Mouse (Mus musculus) forebrain, embryonic 14.5 days (tissue): ENCODE data around the gene Atg2a. TPM values are rescaled to one million over a fixed set of nuclear protein-coding genes. Genes with fewer than 3 reads are reported as not detected.

Experiments
- ATAC-seq: fragments of 200-750 bp; cut with Nextera tagmentation; 2 replicates; pipeline ENCODE4 v1.8.0; 2017; ENCODE audit warnings: mild to moderate bottlenecking, moderate library complexity
- DNase-seq: peaks from one replicate; pipeline ENCODE4 v3.0.0-alpha.2; 2015; ENCODE audit warnings: low spot score
- H3K27ac ChIP-seq: fragments of 300-500 bp; sonication (generic); 2 replicates; pipeline ENCODE4 v1.5.1; 2014; ENCODE audit warnings: low read depth, mild to moderate bottlenecking, control low read depth, low read length, moderate library complexity
- H3K27me3 ChIP-seq: fragments of 300-500 bp; sonication (generic); replicated peaks from 2 replicates; pipeline ENCODE4 v1.6.1; 2014; ENCODE audit warnings: low read length, control low read depth, mixed read lengths; ENCODE audit not compliant: control insufficient read depth, insufficient read depth
- H3K36me3 ChIP-seq: fragments of 300-500 bp; sonication (generic); 2 replicates; pipeline ENCODE4 v1.6.1; 2014; ENCODE audit warnings: low read length, control low read depth; ENCODE audit not compliant: control insufficient read depth, insufficient read depth
- H3K4me1 ChIP-seq: fragments of 300-500 bp; sonication (generic); 2 replicates; pipeline ENCODE4 v1.6.1; 2014; ENCODE audit warnings: antibody characterized with exemption, low read length, control low read depth; ENCODE audit not compliant: control insufficient read depth, insufficient read depth
- H3K4me2 ChIP-seq: fragments of 300-500 bp; sonication (generic); 2 replicates; pipeline ENCODE4 v1.6.1; 2014; ENCODE audit warnings: mild to moderate bottlenecking, control low read depth, low read length
- H3K4me3 ChIP-seq: fragments of 300-500 bp; sonication (generic); 2 replicates; pipeline ENCODE4 v1.5.1; 2014; ENCODE audit warnings: low read depth, low read length, control low read depth
- H3K9ac ChIP-seq: fragments of 300-500 bp; sonication (generic); 2 replicates; pipeline ENCODE4 v1.6.1; 2014; ENCODE audit warnings: mild to moderate bottlenecking, low read length, control low read depth, moderate library complexity
- H3K9me3 ChIP-seq: fragments of 300-500 bp; sonication (generic); replicated peaks from 2 replicates; pipeline ENCODE4 v1.6.1; 2016; ENCODE audit warnings: low read length, control low read depth, mixed read lengths; ENCODE audit not compliant: control insufficient read depth
- WGBS: fragments of 180-500 bp; shearing (Covaris S2); extraction: QIAGEN DNeasy Blood & Tissue Kit; methylation state at CpG from one replicate; pipeline ENCODE4 v1.1.7; 2014; 5-methylcytosine and 5-hydroxymethylcytosine counted together
- polyA plus RNA-seq: library from polyadenylated mRNA; unstranded; fragments of >200 nt; fragmentation: Nextera tagmentation; extraction: Ambion mirVana; gene quantifications from 2 replicates; pipeline ENCODE4 v1.2.1, GENCODE M21; 2014

The Atg2a gene
- polyA plus RNA-seq: 7.9 and 9.6 TPM in 2 replicates

GRCm38 (mm10) chr19:6241274-6242107 is at the start of gene Atg2a:
Gene Atg2a (plus strand): TSS chr19:6241668.
- H3K4me1 ChIP-seq: peaks cover 7% of the 10 kb centered on the region
- peak within 1 kb of the TSS; percentile 65; the same call in 1 of the 2 replicates for H3K27ac ChIP-seq
- DNase-seq (peak; percentile 100), ATAC-seq (peak; percentile 94)
- H3K4me2 ChIP-seq: peak within 1 kb of the TSS; percentile 88
- H3K4me3 ChIP-seq: peak within 1 kb of the TSS; percentile 87
- H3K36me3 ChIP-seq: peaks cover 8% of the 10 kb centered on the region
- H3K9ac ChIP-seq: peak within 1 kb of the TSS; percentile 89
- under 1% methylated on average over 55 of the region's 55 CpGs for WGBS
- no peaks in the 10 kb centered on the region for H3K27me3 ChIP-seq
- no peaks in the 10 kb centered on the region for H3K9me3 ChIP-seq

- 72% methylated on average over 2 of the region's 2 CpGs for WGBS
- no peaks in the 10 kb centered on the region for H3K4me1 ChIP-seq
- H3K4me2 ChIP-seq: no peak overlapping the region
- DNase-seq: no peak
- H3K9ac ChIP-seq: no peak overlapping the region
- no peaks in the 10 kb centered on the region for H3K27me3 ChIP-seq
- no peaks in the 10 kb centered on the region for H3K9me3 ChIP-seq
- H3K36me3 ChIP-seq: no peaks in the 10 kb centered on the region
- no peak overlapping the region for H3K4me3 ChIP-seq
- no peak for ATAC-seq
- H3K27ac ChIP-seq: no peak overlapping the region
Observed at GRCm38 (mm10) chr19:6204265-6204664, 37.2 kb upstream of the Atg2a start.

GRCm38 (mm10) chr19:6206716-6207115 is 34.8 kb upstream of the Atg2a start:
- Histone ChIP-seq H3K36me3 (no peaks in the 10 kb centered on the region), H3K27ac (no peak overlapping the region), H3K27me3 (no peaks in the 10 kb centered on the region), H3K4me1 (no peaks in the 10 kb centered on the region), H3K9me3 (no peaks in the 10 kb centered on the region), H3K9ac (no peak overlapping the region), H3K4me2 (no peak overlapping the region), H3K4me3 (no peak overlapping the region)
- ATAC-seq (no peak), DNase-seq (no peak)
- WGBS: 68% methylated on average over 5 of the region's 5 CpGs

GRCm38 (mm10) chr19:6216046-6216705 is 25.3 kb upstream of the Atg2a start:
- DNase-seq: no peak
- Histone ChIP-seq H3K27ac (no peak overlapping the region), H3K36me3 (no peaks in the 10 kb centered on the region), H3K4me1 (no peaks in the 10 kb centered on the region), H3K4me2 (no peak overlapping the region), H3K9ac (no peak overlapping the region), H3K27me3 (no peaks in the 10 kb centered on the region), H3K9me3 (no peaks in the 10 kb centered on the region), H3K4me3 (no peak overlapping the region)
- no peak for ATAC-seq
- 84% methylated on average over 6 of the region's 6 CpGs for WGBS

- no peak overlapping the region for H3K9ac ChIP-seq
- WGBS: 66% methylated on average over 6 of the region's 6 CpGs
- no peak overlapping the region for H3K4me2 ChIP-seq
- DNase-seq (no peak), ATAC-seq (no peak)
- no peaks in the 10 kb centered on the region for H3K36me3 ChIP-seq
- H3K9me3 ChIP-seq: no peaks in the 10 kb centered on the region
- H3K27me3 ChIP-seq: no peaks in the 10 kb centered on the region
- H3K4me3 ChIP-seq: no peak overlapping the region
- no peak overlapping the region for H3K27ac ChIP-seq
- no peaks in the 10 kb centered on the region for H3K4me1 ChIP-seq
Observed at GRCm38 (mm10) chr19:6218606-6219005, 22.9 kb upstream of the Atg2a start.

GRCm38 (mm10) chr19:6226135-6226534 is 15.3 kb upstream of the Atg2a start, which contains the start of gene Gpha2:
Gene Gpha2 (plus strand): TSS chr19:6226380.
- Histone ChIP-seq H3K9me3 (no peaks in the 10 kb centered on the region), H3K36me3 (peaks cover 49% of the 10 kb centered on the region), H3K4me1 (no peaks in the 10 kb centered on the region), H3K27ac (no peak within 1 kb of the TSS), H3K4me3 (no peak within 1 kb of the TSS), H3K9ac (no peak within 1 kb of the TSS), H3K4me2 (no peak within 1 kb of the TSS), H3K27me3 (no peaks in the 10 kb centered on the region)
- DNase-seq (no peak), ATAC-seq (no peak)
- WGBS: 13% methylated on average over 2 of the region's 2 CpGs

- Histone ChIP-seq H3K36me3 (peaks cover 55% of the 10 kb centered on the region), H3K9me3 (no peaks in the 10 kb centered on the region), H3K4me3 (no peak overlapping the region), H3K27me3 (no peaks in the 10 kb centered on the region), H3K4me2 (no peak overlapping the region), H3K4me1 (no peaks in the 10 kb centered on the region), H3K9ac (no peak overlapping the region), H3K27ac (no peak overlapping the region)
- no peak for ATAC-seq
- no peak for DNase-seq
- 90% methylated on average over 14 of the region's 14 CpGs for WGBS
Observed at GRCm38 (mm10) chr19:6226763-6227162, 14.7 kb upstream of the Atg2a start.

GRCm38 (mm10) chr19:6227864-6228263 is 13.6 kb upstream of the Atg2a start:
- Histone ChIP-seq H3K36me3 (peaks cover 66% of the 10 kb centered on the region), H3K4me3 (no peak overlapping the region), H3K9me3 (no peaks in the 10 kb centered on the region), H3K27ac (no peak overlapping the region), H3K9ac (no peak overlapping the region), H3K27me3 (no peaks in the 10 kb centered on the region), H3K4me2 (no peak overlapping the region), H3K4me1 (no peaks in the 10 kb centered on the region)
- 81% methylated on average over 4 of the region's 4 CpGs for WGBS
- DNase-seq (no peak), ATAC-seq (no peak)

GRCm38 (mm10) chr19:6230411-6230810 is 11.1 kb upstream of the Atg2a start:
- Histone ChIP-seq H3K9me3 (no peaks in the 10 kb centered on the region), H3K9ac (no peak overlapping the region), H3K27me3 (no peaks in the 10 kb centered on the region), H3K27ac (no peak overlapping the region), H3K4me1 (peaks cover 6% of the 10 kb centered on the region; the same call in 1 of the 2 replicates), H3K36me3 (peaks cover 67% of the 10 kb centered on the region), H3K4me3 (no peak overlapping the region), H3K4me2 (no peak overlapping the region)
- no peak for DNase-seq
- 90% methylated on average over 4 of the region's 4 CpGs for WGBS
- ATAC-seq: no peak
